Mouse (Mus musculus) lung, adult 2 months (tissue): Measurements from ENCODE around the gene Map1a. TPM values are rescaled to one million over a fixed set of nuclear protein-coding genes. Genes with fewer than 3 reads are reported as not detected.

Experiments used
- DNase-seq: peaks from one replicate; pipeline ENCODE4 v3.0.0; 2022
- H3K4me1 ChIP-seq: fragments of 200-500 bp; 2 replicates; pipeline ENCODE4 v1.6.1; 2011; ENCODE audit warnings: low read length; ENCODE audit not compliant: control insufficient read depth, insufficient read depth
- H3K4me3 ChIP-seq: fragments of 200-500 bp; replicated peaks from 2 replicates; pipeline ENCODE3; 2011; ENCODE audit warnings: low read depth, mild to moderate bottlenecking, control low read depth, low read length; ENCODE audit errors: extremely low read depth
- CTCF ChIP-seq: fragments of 200-500 bp; IDR thresholded peaks from 2 replicates; pipeline ENCODE4 v1.5.1; 2011; ENCODE audit warnings: mild to moderate bottlenecking, low read length, control low read depth; ENCODE audit not compliant: insufficient read depth
- POLR2A ChIP-seq: fragments of 200-500 bp; IDR thresholded peaks from 2 replicates; pipeline ENCODE4 v1.6.1; 2011; ENCODE audit warnings: low read depth, mild to moderate bottlenecking, control low read depth, low read length, borderline replicate concordance; ENCODE audit errors: extremely low read depth
- WGBS: fragments of 180-500 bp; shearing (Covaris S2); methylation state at CpG from one replicate; pipeline ENCODE4 v1.1.7; 2018; 5-methylcytosine and 5-hydroxymethylcytosine counted together
- polyA plus RNA-seq: library from polyadenylated mRNA; depleted of rRNA; stranded (reverse); fragments of >200 nt; gene quantifications from 2 replicates; pipeline ENCODE4 v1.2.3, GENCODE M21; 2012

Map1a gene
- polyA plus RNA-seq, 1 experiment = 4.7 TPM

GRCm38 (mm10) chr2:121289730-121290540 is 535 bp downstream of the Map1a start:
- Histone ChIP-seq H3K4me3 (peak overlapping the region; percentile 87), H3K4me1 (peaks cover 11% of the 10 kb centered on the region)
- TF ChIP-seq POLR2A (no peak), CTCF (no peak)
- no peak for DNase-seq
- 5% methylated on average over 36 of the region's 36 CpGs for WGBS

- DNase-seq = no peak
- no peak for TF ChIP-seq POLR2A
- TF ChIP-seq CTCF = no peak
- 76% methylated on average over 5 of the region's 5 CpGs for WGBS
- H3K4me3 ChIP-seq = no peak overlapping the region
- H3K4me1 ChIP-seq = peaks cover 11% of the 10 kb centered on the region
Measured at GRCm38 (mm10) chr2:121292316-121293013, 3.1 kb downstream of the Map1a start.

- no peak for TF ChIP-seq CTCF
- TF ChIP-seq POLR2A = 0 out of 2 replicates have a peak, but pooled peaks have one; percentile 9
- no peak for DNase-seq
- 10% methylated on average over 4 of the region's 4 CpGs for WGBS
- Histone ChIP-seq H3K4me1 (peaks cover 10% of the 10 kb centered on the region), H3K4me3 (no peak overlapping the region)
Measured at GRCm38 (mm10) chr2:121294182-121294581, 4.8 kb downstream of the Map1a start.

- no peak for TF ChIP-seq CTCF
- TF ChIP-seq POLR2A = 0 out of 2 replicates have a peak, but pooled peaks have one; percentile 14
- Histone ChIP-seq H3K4me1 (peaks cover 5% of the 10 kb centered on the region), H3K4me3 (peak overlapping the region; percentile 48)
- no peak for DNase-seq
- 11% methylated on average over 18 of the region's 18 CpGs for WGBS
Measured at GRCm38 (mm10) chr2:121294753-121295607, 5.6 kb downstream of the Map1a start.

GRCm38 (mm10) chr2:121295608-121296571 is 6.5 kb downstream of the Map1a start:
- Histone ChIP-seq H3K4me3 (peak overlapping the region; percentile 48), H3K4me1 (peaks cover 5% of the 10 kb centered on the region; the same call in 1 of the 2 replicates)
- DNase-seq = no peak
- WGBS = 18% methylated on average over 15 of the region's 15 CpGs
- TF ChIP-seq POLR2A = no peak

- Histone ChIP-seq H3K4me3 (no peak overlapping the region), H3K4me1 (peaks cover 5% of the 10 kb centered on the region; the same call in 1 of the 2 replicates)
- WGBS = 27% methylated on average over 6 of the region's 6 CpGs
- TF ChIP-seq CTCF (no peak), POLR2A (no peak)
- DNase-seq = no peak
Measured at GRCm38 (mm10) chr2:121296754-121297231, 7.4 kb downstream of the Map1a start.

- peaks cover 5% of the 10 kb centered on the region; the same call in 1 of the 2 replicates for H3K4me1 ChIP-seq
- H3K4me3 ChIP-seq = no peak overlapping the region
- WGBS = 23% methylated on average over 9 of the region's 9 CpGs
- TF ChIP-seq CTCF = no peak
- no peak for TF ChIP-seq POLR2A
- DNase-seq = no peak
Measured at GRCm38 (mm10) chr2:121297701-121298100, 8.3 kb downstream of the Map1a start.

GRCm38 (mm10) chr2:121298131-121298530 is 8.7 kb downstream of the Map1a start:
- Histone ChIP-seq H3K4me3 (no peak overlapping the region), H3K4me1 (peaks cover 5% of the 10 kb centered on the region; the same call in 1 of the 2 replicates)
- 12% methylated on average over 8 of the region's 8 CpGs for WGBS
- TF ChIP-seq POLR2A (no peak), CTCF (no peak)
- no peak for DNase-seq
